Mouse (Mus musculus) adrenal gland, postnatal 25 days (tissue): ENCODE data around the gene Pqlc2. TPM values are rescaled to one million over a fixed set of nuclear protein-coding genes. Genes with fewer than 3 reads are reported as not detected.
A peak's percentile ranks its signal among the peaks of the same experiment; 100 is the strongest.

Experiments
- DNase-seq: peaks from one replicate; pipeline ENCODE4 v3.0.0; 2021; ENCODE audit warnings: mixed read lengths
- total RNA-seq: library from RNA; stranded (reverse); gene quantifications from 2 replicates; pipeline ENCODE4 v1.2.3, GENCODE M21; 2021

Pqlc2 gene
- total RNA-seq, 1 experiment from 2014 or later = 13.3 TPM

DNA sequence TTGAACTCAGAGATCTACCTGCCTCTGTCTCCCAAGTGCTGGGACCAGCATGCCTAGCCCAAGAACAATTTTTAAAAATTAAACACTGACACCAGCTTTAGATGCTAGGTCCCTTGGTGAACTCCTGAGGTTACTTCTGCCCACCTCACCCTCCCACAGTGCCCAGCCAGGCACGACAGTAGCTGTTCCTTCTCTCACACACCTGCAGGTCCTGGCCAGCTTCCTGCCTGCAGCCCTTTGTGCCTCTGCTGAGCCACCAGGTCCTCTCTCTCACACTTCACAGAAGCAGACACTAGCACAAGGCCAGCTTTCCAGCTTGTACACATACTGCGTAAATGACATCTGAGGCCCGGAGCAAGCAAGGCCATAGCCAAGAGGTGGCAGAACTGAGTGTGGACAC is 5.0 kb downstream of the Pqlc2 start:
- no peak for DNase-seq

DNA sequence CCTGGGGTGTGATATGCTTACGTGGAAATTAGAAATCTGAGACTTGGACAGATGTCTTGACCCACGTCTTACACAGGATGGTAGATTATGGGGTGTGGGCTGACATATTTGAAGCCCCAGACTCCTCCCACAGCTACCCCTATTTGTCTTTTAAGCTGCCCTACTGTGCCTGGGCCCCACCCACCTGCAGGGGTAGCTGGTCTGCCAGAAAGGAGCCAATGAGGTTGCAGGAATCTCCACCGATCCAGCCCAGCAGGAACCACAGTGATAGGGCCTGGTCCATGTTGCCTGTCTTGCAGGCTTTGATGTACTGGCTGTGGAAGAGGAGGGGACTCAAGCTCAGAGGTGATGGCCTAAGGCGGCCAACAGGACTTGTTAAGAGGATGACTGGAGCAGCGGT is 8.3 kb downstream of the Pqlc2 start:
- DNase-seq = no peak

GRCm38 (mm10) chr4:139301780-139302179 is 8.7 kb downstream of the Pqlc2 start:
- no peak for DNase-seq

DNA sequence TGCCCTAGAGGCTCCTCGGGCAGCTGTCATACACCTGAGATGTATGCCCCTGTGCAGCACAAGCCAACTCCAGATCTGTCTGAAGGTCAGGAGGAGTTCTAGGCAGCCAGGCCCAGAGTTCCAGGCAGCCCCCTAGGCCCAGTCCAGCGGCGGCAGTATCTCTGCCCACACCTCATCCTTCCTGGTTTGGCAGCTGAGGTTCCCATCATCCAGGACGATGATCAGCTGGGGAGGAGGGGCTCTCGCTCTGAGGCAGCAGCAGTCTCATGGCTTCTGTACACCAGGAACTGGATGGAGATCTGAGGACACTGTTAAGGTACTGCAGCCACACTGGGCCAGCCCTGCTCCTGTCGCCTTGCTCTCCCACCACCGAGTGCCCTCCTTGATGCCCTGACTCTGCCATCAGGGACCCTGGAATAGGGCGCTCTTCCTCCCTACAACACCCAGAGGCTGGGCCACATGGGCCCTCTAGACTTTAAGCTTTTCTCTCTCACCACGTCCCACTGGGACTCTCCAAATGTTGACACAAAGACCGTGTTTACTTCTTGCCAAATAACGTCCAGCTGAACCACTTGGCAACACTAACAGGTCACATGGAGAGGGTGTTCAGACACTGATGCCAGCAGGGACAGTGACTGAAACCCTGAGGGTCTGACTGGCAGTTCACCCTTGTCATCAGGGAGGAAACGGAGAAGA is 11.7 kb downstream of the Pqlc2 start:
- no peak for DNase-seq

DNA sequence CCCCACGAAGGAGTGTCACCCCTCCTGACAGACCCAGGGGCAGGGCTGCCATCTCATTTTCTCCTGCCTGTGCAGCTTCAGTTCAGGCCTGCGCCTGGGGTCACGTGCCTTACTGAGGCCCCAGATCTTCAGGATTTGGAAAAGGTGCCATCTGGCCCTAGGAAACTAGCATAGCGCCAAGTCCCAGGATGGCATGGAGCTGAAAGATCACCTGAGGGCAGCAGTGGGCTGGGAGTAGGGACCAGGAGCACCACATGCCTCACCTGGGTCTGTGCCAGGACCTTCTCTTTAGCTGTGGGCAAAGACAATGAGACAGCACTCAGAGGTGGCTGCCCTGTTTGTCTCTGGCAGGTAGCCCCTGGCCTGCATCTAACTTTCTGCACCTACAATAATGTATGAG is 12.9 kb downstream of the Pqlc2 start:
- peak; percentile 66 for DNase-seq

- no peak for DNase-seq
Measured at GRCm38 (mm10) chr4:139292038-139292437, 18.5 kb downstream of the Pqlc2 start.

DNA sequence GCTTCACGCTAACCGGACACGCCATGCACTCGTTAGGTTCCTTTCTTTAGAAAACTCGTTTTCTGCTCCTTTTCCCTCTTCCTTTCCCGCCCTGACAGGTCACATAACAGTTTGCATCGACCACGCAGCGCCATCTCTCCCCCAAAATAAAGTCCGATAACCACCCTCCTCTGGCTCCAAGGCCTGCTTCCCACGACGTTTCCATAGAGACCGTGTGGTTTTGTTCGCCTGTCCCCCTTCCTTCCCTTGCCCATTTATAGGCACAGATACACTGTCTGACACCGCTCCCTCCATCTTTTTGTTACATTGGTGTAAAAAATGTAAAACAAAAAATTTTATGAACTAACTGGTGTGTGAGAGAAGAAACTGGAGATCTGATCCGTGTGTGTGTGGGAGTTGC is 19.4 kb downstream of the Pqlc2 start:
- DNase-seq = no peak

- DNase-seq = peak; percentile 55
Measured at GRCm38 (mm10) chr4:139289017-139289416, 21.5 kb downstream of the Pqlc2 start.

DNA sequence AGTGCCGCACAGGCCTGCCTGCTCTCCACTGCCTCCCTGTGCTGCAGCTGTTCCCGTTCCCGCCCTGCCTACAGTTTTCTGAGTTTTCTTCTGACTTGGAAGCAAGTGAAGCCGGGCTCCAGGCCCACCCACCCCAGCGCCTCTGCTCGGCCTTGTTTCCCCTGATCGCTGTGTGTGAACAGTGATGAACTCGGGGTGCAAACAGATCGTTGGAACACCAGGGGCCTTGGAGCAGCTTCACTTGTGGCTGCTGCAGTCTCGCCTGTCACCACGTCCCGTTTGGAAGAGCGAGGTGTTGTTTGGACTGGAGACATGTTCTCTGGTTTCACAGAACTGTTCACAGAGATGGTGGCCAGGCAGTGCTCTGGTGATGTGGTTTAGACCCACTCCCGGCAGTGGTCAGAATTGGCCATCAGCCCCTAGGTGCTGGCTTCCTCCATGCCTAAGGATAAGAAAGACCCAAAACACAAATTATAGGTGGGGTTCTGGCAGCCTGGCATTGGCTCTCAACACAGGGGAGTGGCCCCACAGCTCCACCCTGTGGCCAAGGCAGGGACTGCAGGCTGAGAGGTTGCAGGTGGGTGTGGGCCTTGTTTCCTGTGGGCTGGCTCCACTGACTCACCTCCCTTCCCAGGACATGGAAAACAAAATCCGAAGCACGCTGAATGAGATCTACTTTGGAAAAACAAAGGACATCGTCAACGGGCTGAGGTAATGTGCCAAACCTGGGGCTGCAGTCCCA is 23.2 kb downstream of the Pqlc2 start:
- peak; percentile 86 for DNase-seq

DNA sequence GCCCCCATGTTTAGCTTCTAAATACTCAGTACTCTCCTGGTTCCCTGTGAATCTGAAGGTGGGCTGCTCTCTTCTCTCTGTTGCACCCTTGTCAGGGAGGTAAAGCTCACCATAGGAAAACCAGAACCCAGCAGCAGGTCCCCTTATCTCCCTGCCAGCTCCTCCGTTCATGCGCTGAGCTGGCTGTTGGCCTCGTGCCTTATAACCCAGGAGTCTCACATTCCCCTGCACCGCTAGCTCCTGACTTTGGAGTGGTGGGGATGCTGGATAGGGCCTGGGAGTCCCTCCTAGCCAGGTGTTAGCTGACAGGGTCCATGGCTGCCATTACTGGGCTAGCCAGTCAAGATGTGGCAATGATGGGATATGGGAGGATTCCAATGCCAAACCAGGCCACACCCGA is 24.3 kb downstream of the Pqlc2 start:
- DNase-seq = no peak

- no peak for DNase-seq
Measured at GRCm38 (mm10) chr4:139284877-139285276, 25.6 kb downstream of the Pqlc2 start.

- peak; percentile 65 for DNase-seq
Measured at GRCm38 (mm10) chr4:139282955-139283417, 27.5 kb downstream of the Pqlc2 start.

GRCm38 (mm10) chr4:139281791-139282345 is 28.6 kb downstream of the Pqlc2 start:
- no peak for DNase-seq

DNA sequence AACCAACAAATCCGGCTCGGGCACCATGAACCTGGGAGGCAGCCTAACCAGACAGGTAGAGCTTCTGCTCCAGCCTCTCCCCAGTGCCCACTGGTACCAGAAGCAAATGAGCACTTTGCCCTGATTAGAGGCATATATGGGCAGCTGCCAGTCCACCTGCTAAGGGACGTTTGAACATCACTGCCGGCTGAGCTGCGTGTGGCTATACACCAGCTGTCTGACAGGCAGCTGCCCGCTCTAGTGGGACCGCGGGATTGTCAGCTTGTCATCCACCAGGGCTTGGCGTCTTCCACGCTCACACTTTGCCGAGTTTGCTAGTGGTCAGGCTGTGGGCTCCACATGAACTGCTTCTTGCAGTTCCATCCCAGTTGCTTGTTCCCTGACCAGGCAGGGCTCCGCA is 30.0 kb downstream of the Pqlc2 start:
- no peak for DNase-seq

- no peak for DNase-seq
Measured at GRCm38 (mm10) chr4:139276411-139276810, 34.1 kb downstream of the Pqlc2 start.

- DNase-seq = no peak
Measured at GRCm38 (mm10) chr4:139274573-139274972, 35.9 kb downstream of the Pqlc2 start.

GRCm38 (mm10) chr4:139272951-139273680 is 37.4 kb downstream of the Pqlc2 start:
- DNase-seq = no peak

DNA sequence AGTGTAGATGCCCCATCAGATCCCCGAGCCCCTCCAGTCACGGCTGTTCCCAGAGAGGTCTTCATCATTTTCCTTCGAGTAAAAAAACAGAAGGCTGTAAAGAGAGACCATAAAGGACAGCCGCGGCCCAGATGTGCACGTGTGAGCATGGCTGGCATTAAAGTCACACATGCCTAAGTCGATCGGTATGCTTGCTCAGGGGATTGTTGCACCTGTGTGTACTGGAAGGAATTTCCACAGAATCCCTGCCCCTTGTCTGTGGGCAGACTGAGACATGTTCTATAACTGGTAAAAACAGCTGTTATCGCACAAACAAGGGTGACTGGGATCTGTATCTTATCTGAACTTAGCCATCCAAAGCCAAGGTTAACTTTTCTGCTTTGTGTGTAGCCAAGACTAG is 38.9 kb downstream of the Pqlc2 start:
- DNase-seq = no peak

- no peak for DNase-seq
Measured at GRCm38 (mm10) chr4:139270168-139270567, 40.3 kb downstream of the Pqlc2 start.

GRCm38 (mm10) chr4:139268242-139268641 is 42.3 kb downstream of the Pqlc2 start:
- DNase-seq = no peak

GRCm38 (mm10) chr4:139267335-139267734 is 43.2 kb downstream of the Pqlc2 start:
- DNase-seq = no peak

- DNase-seq = no peak
Measured at GRCm38 (mm10) chr4:139266500-139266865, 44.0 kb downstream of the Pqlc2 start.
